Mouse (Mus musculus) T-cell, adult 2 months (primary cell): ENCODE measurements around the gene Plcl2.
A peak's percentile ranks its signal among the peaks of the same experiment; 100 is the strongest.
"Not testable (repeated sequence)": the region's sequence is repeated elsewhere in the genome, so short reads cannot be mapped to it uniquely, and the experiment has no call there.

ENCODE experiments used
- DNase-seq: peaks from one replicate; pipeline ENCODE4 v3.0.0; 2022; ENCODE audit warnings: low spot score

Plcl2 gene

DNA sequence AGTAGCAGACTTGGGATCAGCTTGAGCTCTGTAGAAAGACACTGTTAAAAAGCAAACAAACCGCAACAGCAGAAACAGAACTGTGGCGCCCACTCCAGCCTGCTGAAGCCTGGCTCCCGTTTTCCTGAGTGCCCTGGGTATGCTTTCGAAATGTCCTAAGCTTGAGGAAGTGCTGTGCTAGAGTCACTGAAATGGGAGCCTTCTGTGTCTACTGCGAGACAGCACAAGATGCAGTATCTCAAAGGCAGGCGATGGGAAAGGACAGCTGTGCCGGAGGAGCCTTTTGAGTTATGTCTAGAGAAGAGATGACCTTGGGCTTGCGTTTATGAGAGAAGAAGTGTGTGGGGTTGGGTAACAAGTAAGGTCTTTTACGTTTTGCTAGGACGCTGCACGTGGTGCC lies 166.0 kb downstream of the Plcl2 start:
- no peak for DNase-seq

DNA sequence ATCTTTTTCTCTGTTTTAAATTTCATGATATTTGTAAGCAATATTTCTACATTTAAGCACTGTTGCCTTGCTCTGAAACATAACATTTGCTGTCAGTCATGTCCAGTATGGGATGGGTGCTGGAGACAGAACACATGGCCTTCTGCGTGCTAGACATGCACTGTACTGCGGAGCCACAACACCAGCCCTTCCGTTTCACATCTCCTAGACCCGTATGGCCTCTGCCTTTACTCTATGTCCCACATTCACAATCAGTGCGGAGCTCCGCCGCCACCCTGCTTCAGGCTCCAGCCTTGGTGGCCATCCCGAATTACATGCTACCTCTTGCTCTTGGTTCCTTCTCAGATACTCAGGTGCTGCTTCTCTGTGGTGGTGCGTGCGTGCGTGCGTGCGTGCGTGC lies 168.1 kb downstream of the Plcl2 start:
- no peak for DNase-seq

DNA sequence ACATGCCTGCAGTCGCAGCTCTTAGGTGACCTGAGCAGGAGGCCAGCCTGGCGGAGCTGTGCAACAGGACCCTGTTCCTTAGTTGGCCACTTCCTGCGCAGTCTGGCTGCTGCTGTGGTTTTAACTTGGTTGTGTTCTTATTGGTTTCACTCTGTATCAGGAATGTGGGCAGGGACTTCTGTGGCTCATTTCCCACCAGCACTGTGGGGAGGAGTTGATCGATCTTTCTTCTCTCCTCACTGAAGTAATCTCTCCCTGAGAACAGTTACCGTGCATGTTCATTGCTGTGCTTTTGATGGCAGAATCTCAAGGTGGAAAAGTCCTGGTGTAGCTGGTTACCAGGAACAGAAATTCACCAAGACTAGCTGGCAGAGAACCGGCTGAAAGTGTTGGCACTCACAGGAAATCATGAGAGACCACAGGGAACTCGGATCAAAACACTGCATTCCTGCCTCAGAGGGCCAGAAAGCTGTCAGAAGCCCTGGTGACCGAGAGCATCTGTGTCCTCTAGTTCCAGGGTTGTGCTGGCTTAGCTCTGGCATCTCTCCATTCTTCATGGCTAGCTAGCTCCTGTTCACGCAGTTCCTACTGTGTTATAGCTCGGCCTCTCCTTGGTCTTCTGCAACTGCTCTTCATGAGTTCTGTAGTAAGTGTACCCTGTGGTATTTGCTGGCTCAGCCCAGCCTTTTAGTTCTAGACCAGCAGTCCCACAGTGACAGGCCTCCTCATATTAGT lies 168.9 kb downstream of the Plcl2 start:
- DNase-seq, result peak; percentile 37

DNA sequence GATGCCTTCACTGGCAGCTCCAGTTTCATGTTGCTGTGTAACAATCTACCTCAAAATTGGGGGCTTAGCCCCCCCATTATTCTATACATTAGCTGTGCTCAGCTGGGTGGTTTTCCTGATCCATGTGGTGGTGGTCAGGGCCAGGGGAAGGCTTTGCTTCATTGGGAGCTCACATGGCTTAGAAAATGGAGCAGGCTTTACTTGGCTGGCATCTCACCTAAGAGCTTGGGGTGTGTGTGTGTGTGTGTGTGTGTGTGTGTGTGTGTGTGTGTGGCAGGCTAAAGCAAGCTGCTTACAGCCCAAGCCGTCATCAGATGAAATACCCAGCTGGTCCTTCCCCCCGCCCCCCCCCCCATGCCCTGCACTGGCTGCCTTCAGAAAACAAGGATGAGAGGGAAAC lies 169.5 kb downstream of the Plcl2 start:
- DNase-seq, result no peak

DNA sequence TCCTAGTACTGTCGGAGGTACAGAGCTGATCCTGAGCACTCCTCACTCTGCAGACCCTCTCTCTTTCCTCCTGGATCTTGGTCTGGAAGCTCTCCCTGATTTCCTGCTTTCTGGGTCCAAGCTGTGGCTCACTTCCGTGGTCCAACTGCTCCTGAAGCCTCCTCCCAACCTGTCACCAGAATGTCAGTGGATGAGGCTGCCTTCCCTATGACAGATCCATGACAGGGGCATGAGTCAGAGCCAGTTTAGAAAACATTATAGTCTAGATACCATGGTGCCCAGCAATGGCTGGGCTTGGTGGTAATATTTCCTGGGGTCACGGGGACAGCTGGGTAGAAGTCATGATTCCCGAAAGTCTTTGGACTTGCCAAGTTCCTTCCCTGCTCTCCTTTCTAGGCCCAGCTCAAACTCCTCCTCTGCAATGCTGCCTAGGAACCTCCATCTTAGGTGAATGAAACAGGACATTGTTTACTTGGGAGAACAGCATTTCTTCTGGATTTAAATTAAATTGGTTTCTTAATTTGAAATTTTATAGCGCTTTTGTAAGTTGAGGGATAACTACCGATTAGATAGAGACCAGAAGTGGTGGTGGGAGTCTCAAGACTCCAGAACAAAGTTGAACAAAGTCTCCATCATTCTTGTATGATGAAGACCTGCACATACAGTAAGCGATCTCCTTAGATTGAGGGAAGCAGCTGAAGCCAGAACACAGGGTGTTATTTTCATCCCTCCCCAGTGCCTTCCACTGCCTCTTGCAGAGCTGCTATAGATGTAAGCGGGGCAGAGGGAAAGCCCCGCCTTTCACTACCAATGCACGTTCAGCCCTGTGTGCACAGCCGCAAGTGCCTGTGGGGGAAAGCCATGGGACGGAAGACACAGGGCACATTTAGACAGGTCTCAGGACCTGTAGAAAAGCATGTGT lies 170.7 kb downstream of the Plcl2 start:
- DNase-seq, result no peak

DNA sequence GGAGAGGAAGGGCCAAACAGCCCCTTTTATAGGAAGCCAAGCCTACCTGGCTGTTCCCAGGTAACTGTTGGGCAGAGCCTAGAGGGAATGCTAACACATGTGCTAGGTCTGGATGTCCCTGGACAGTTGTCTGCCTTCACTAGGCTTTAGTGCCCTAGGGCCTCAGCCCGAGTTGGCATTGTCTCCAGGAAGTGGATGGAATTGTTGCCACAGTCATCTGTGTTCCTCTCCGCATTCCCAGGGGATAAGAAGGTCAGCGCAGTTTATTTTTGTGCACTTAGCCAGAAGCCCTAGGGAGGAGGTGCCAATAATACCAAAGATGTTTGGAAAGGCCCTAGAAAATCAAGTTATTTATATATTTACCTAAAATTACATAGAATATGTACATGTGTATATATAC lies 173.5 kb downstream of the Plcl2 start:
- DNase-seq, result no peak

DNA sequence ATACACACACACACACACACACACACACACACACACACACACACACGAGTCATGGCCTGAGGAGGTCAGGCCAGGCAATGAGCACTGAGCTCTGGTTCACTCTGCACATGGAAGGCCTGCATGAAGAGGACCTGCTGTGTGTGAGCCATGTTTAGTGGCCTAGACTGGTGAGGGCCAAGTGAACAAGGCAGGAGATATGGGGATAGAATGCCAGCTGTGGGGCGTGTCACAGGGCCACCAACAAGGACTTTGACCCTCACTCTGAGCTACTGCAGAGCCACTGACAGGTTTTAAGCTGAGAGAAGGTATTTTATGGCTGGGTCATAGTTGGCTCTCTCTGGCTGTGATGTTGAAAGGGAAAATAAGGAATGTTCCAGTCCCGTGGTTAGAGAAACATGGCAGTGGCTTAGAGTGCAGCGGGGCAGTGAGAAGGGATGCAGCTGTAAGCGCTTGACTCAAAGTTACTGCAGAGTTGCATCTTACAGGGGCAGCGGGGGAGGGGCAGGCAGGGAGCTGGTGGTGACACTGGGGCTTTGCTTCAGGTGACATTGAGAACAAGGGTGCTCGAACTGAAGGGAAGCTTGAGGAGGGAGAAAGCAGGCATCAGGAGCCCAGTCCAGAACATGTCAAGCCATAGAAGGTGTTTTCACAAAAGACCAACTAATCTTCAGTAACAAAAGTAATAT lies 175.9 kb downstream of the Plcl2 start:
- no peak for DNase-seq

DNA sequence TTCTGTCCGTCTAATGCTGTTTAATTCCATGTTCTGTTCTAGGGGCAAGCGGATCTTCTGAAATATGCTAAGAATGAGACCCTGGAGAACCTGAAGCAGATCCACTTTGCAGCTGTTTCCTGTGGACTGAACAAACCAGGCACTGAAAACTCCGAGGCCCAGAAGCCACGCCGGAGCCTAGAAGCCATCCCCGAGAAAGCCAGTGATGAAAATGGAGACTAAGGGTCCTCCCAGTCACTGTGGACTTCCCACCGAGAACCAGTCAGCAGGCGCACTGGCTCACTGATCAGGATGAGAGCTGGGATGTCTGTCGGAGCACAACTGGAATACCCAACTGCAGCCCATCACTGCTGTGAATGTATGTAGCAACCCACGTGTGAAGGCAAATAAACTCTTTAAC lies 178.5 kb downstream of the Plcl2 start:
- no peak for DNase-seq

DNA sequence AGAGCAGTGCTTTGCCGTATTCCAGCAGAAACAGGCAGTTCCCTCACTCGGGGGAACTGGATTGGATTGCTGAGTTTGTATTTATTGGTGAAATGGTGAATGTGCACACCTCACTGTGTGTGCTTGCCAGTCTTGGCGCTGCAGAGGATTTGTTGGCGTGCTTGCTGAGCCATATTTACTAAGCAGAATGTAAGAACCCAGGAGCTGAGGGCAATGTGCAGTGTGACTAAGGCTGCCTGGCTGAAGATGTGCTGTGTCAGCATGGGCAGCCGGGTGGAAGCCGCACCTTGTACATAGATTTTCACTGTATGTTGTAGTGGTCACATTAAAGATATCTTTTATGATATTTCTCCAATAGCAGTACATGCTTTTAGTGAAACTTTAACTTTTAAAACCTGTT lies 178.9 kb downstream of the Plcl2 start:
- DNase-seq, result no peak

DNA sequence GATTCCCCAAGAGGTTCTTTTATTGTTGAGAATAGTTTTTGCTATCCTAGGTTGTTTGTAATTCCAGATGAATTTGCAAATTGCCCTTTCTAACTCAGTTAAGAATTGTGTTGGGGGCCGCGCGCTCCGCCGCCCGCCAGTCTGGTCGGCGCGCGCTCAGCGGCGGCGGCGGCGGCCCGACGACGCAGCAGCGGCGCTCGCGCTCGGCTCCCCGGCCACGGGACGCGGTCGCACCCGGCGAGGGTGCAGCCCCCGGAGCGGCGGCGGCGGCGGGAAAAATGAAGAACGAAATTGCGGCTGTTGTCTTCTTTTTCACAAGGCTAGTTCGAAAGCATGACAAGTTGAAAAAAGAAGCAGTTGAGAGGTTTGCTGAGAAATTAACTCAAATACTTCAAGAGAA lies 189.2 kb downstream of the Plcl2 start:
- DNase-seq, result not testable (repeated sequence)

DNA sequence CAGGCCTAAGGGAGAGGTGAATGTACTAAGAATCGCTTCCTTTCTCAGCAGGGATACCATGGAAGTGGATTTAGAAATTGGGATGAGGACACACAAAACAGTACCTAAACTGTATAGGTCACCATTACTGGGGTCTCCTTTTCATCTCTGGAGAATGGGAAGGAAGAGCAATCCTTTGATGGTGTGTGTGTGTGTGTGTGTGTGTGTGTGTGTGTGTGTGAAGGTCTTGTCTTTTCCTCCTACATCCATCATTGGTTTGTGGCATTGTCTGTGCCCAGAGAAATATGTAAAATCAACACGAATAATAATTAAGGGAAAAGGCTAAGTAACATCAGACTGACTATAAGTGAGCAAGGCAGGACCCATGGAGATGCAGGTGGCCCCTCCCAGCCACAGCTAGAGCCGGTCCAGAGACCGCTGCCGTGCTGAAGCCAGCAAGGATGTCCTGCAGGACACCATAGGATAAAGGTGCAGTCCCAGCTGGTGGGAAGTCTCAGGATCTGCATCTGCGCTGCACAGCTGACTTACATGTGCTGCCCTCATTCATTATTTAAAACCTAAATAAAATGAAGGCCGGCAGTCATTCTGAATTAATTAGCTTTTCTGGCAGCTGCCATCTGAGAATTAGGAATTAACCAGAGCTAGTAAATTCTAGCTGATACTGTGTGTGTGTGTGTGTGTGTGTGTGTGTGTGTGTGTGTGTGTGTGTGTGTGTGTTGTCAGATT lies 201.5 kb downstream of the Plcl2 start:
- no peak for DNase-seq

DNA sequence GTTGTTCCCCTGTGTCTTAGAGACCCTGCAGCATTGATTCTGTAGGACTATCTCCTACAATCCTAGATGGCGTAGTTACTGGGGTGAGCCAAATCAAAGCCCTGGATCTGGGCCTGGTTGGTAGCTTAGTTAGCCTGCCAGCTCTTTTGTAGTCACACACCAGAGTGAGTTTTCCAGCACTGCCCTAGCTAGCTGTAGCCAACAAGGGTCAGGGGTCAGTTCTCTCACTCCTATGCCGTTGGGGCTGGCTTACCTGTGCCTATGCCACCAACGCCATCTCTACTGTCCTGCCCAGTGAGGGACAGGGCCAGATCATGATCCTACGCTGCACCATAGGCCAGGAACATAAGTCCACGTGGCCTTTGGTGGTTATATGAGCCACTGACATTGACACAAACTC lies 208.4 kb downstream of the Plcl2 start:
- DNase-seq, result no peak

DNA sequence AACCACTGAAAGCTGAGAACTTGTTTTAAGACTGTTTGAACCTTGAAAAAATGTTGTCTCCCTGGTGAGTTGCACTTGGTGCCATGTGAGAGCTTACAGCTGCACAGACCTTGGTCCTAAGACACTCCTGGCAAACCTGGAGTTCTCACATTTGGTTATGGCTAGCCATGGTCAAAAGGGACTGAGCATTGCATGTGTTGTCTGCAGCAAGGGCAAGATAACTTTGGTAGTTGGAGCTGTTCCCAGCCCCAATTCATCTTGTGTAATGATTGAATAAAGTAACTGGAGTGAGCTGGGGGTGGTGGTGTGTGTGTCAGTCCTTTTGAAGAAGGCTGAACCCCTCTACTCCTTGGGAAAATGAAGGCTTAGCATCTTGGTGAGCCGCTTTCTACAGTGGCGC lies 215.2 kb downstream of the Plcl2 start:
- DNase-seq, result no peak

DNA sequence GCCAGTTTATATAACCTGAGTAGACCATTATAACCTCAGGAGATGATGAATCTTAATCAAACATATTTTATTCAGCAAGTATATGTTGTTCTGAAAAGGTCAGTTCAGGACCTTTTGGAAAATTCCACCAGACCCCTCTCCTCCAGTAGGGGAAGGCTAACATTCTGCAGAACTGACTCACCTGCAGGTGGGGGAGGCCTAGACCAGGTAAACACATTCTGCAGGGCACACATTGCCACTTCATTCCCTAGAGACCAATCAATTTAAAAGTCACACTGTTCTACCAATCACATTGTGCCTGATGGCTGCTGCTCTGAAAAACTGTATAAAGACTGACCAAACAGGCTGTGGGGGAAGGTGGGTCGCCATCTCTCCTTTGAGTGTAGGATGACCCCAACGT lies 217.1 kb downstream of the Plcl2 start:
- no peak for DNase-seq

DNA sequence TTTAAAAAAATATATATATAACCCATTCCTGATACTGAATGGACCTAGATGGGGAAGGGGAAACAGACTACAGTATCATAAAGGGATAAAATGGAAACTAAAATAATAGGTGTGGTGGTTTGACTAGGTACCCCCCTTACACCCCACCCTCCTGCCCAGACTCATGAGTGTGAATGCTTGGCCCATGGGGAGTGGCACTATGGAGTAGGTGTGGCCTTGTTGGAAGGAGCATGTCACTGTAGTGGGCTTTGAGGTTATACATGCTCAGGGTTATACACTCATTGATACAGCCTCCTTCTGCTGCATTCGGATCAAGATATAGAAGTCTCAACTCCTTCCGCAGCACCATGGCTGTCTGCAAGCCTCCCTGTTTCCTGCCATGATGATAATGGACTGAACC lies 219.8 kb downstream of the Plcl2 start:
- DNase-seq, result no peak

DNA sequence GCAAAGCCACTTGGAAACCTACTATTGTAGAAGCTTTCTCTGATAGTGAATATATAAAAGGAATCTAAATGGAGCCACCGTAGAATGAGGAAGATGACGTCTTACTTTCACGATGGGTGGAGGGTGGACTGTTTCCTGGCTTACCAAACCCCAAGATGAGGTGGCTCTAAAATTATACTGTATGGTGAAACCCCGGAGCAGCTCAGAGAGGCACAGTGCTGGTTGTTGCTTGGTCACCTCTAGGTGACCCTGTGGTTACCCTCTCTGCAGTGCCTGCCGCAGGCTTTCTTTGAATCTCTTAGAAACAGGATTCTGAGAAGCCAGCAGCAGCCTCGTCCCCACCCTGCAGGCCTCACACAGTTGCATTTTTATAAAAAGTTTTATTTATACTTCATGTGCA lies 220.4 kb downstream of the Plcl2 start:
- peak; percentile 73 for DNase-seq

DNA sequence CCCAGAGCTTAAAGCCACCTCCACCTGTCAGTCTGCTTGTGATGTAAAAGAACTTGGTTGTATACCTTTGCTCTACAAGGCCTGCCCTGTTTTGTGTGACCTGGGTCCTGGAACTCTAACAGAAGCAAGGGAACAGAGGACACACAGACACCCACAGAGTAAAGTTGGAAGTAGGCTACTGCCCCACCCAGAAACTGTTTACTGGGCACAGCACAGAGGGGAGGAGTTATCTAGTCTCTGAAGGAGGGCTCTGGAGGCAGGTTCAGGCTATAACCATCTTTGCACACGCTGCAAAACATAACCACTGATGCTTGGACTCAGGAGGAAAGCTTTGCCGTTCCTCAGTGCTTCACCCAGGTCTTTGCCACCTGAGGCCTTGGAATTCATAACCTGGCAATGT lies 221.7 kb downstream of the Plcl2 start:
- DNase-seq, result no peak

DNA sequence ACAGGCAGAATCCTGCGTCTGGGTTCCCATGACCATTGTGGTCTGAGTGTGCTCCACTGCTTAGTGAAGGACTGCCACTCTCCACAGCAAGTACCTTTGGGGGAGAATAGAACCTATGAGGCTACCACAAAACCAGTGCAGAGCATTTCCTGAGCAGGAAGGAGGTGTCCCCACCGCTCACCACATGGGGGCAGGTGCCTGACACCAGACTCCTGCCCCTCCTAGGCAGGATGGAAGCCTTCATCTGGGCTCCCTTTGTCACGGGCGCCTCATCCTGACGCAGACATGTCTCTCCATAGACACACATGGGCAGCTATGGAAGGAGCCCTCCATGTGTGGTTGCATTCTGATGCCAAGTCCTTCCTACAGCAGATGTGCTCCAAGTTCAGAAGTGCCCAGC lies 222.7 kb downstream of the Plcl2 start:
- peak; percentile 72 for DNase-seq

DNA sequence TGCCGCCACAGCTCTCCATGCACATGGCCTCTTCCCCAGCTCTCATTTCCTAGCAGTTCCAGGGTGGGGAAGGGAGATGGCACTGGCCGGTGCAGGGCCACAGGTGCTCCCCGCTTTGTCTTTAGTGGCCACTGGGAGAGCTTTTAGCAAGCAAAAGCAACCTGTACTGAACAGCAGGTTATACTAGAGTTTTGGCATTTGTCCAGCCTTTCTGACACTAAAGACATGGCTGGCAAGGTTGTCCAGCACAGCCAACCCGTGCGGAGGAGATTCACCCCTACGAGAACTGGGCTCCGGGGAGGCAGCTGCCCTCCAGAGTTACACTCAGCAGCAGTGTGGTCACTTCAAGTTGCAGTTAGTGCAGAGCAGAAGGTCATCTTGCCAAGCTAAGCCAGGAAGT lies 224.2 kb downstream of the Plcl2 start:
- DNase-seq, result no peak

DNA sequence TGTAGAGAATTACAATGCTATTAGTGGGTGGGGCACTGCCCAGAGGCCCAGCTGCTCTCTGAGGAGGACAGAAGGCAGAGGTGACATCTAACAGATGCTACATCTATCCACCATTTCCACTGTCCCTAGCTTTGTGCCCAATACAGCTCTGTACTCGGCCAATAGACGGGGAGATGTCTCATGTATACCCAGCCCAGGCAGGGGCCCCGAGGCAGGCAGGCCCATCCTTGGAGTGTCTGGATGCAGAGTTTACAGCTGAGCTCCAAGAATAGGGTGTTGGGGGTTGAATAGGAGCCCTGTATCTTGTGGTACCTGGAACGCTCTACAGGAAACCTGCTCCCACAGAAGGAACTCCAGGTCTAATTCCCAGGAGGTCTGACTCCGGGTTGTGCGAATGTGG lies 225.6 kb downstream of the Plcl2 start:
- DNase-seq, result no peak

DNA sequence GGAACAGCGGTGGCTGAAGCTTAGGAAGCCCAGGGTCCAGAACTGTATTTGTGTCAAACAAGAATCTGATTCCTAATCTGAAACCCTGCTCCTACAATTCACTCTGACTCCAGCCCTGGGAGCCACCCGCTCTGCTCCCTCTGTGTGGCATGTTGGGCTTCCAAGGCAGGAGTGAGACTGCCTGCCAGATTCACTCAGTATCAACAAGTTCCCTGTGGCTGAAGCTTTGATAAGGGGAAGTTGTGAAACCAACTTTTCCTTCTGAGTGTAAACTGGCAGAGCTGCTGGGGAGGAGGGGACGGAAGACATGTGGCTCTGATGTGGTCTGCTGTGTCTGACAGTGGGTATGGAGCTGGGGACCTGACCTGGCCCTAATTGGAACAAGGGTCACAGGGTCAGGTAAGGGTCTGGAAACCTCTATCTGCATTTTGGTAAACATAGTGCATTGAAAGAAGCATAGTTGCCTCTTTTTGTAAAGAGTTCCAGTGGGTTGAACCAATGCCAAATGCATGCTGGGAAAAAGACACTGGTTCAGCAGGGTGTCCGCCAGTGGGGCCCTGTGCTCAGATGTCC lies 226.3 kb downstream of the Plcl2 start:
- no peak for DNase-seq

DNA sequence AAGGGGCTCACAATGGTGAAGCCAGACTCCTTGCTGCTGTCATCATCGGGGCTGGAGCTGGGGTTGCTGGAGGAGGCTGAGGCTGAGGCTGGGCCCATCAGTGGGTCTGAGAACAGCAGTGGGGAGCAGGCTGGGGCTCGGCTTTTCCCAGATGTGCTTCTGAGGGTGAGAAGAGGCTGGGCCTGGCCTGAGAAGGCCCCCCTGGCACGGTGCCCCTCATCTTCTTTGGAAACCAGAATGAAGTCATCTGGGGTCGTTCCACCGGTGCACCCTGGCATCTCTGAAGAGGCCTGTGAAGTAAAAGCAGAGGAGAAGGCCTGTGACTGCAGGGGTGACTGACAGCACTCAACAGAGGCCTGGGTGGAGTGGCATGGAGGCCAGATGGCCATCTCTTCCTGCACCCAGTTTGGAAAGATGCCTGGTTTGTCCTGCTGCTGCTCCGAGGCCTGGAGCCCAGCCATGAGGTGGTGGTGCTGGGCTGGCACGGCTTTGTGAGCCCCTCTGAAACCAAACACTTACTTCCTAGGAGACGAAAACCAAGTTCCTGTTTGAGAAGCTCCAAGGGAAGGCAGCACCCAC lies 226.8 kb downstream of the Plcl2 start:
- no peak for DNase-seq
